Mouse (Mus musculus): ENCODE results near the gene Rsph14. TPM values are rescaled to one million over a fixed set of nuclear protein-coding genes. Genes with fewer than 3 reads are reported as not detected.

The Rsph14 gene
- polyA plus RNA-seq, 1 experiment, result not detected

- Histone ChIP-seq H3K4me1 (ENCODE audit: control insufficient read depth, insufficient read depth, low read length) (no peaks in the 10 kb centered on the region), H3K27me3 (ENCODE audit: control insufficient read depth, insufficient read depth, low read length, poor library complexity, severe bottlenecking) (no peaks in the 10 kb centered on the region), H3K9me3 (replicated peaks; ENCODE audit: control insufficient read depth, insufficient read depth, low read length, poor library complexity, severe bottlenecking) (no peaks in the 10 kb centered on the region), H3K36me3 (ENCODE audit: control insufficient read depth, insufficient read depth, low read length, poor library complexity, severe bottlenecking) (no peaks in the 10 kb centered on the region), H3K27ac (ENCODE audit: insufficient read depth, low read length) (no peak overlapping the region), H3K9ac (ENCODE audit: low read depth, poor library complexity, severe bottlenecking) (no peak overlapping the region), H3K4me3 (ENCODE audit: low read depth, low read length) (no peak overlapping the region)
- TF ChIP-seq POLR2A (IDR thresholded peaks at IDR 0.05; ENCODE audit: insufficient read depth, low read length) (no peak), EP300 (IDR thresholded peaks at IDR 0.05; ENCODE audit: insufficient read depth, low read depth, low read length) (no peak), CTCF (IDR thresholded peaks at IDR 0.05; ENCODE audit: low read depth, low read length) (no peak)
Observed at GRCm38 (mm10) chr10:75031345-75032114, 856 bp downstream of the Rsph14 start.

GRCm38 (mm10) chr10:75030234-75030633 lies 2.2 kb downstream of the Rsph14 start:
- Histone ChIP-seq H3K4me3 (ENCODE audit: low read depth, low read length) (no peak overlapping the region), H3K9ac (ENCODE audit: low read depth, poor library complexity, severe bottlenecking) (no peak overlapping the region), H3K9me3 (replicated peaks; ENCODE audit: control insufficient read depth, insufficient read depth, low read length, poor library complexity, severe bottlenecking) (no peaks in the 10 kb centered on the region), H3K27me3 (ENCODE audit: control insufficient read depth, insufficient read depth, low read length, poor library complexity, severe bottlenecking) (no peaks in the 10 kb centered on the region), H3K36me3 (ENCODE audit: control insufficient read depth, insufficient read depth, low read length, poor library complexity, severe bottlenecking) (no peaks in the 10 kb centered on the region), H3K4me1 (ENCODE audit: control insufficient read depth, insufficient read depth, low read length) (no peaks in the 10 kb centered on the region), H3K27ac (ENCODE audit: insufficient read depth, low read length) (no peak overlapping the region)
- no peak for TF ChIP-seq CTCF (IDR thresholded peaks at IDR 0.05; ENCODE audit: low read depth, low read length)
- no peak for TF ChIP-seq EP300 (IDR thresholded peaks at IDR 0.05; ENCODE audit: insufficient read depth, low read depth, low read length)
- no peak for TF ChIP-seq POLR2A (IDR thresholded peaks at IDR 0.05; ENCODE audit: insufficient read depth, low read length)

- no peaks in the 10 kb centered on the region for H3K27me3 ChIP-seq (ENCODE audit: control insufficient read depth, insufficient read depth, low read length, poor library complexity, severe bottlenecking)
- TF ChIP-seq EP300 (IDR thresholded peaks at IDR 0.05; ENCODE audit: insufficient read depth, low read depth, low read length) (no peak), CTCF (IDR thresholded peaks at IDR 0.05; ENCODE audit: low read depth, low read length) (no peak), POLR2A (IDR thresholded peaks at IDR 0.05; ENCODE audit: insufficient read depth, low read length) (no peak)
- no peak overlapping the region for H3K4me3 ChIP-seq (ENCODE audit: low read depth, low read length)
- no peak overlapping the region for H3K9ac ChIP-seq (ENCODE audit: low read depth, poor library complexity, severe bottlenecking)
- H3K9me3 ChIP-seq (replicated peaks; ENCODE audit: control insufficient read depth, insufficient read depth, low read length, poor library complexity, severe bottlenecking), result no peaks in the 10 kb centered on the region
- no peak overlapping the region for H3K27ac ChIP-seq (ENCODE audit: insufficient read depth, low read length)
- no peaks in the 10 kb centered on the region for H3K36me3 ChIP-seq (ENCODE audit: control insufficient read depth, insufficient read depth, low read length, poor library complexity, severe bottlenecking)
- H3K4me1 ChIP-seq (ENCODE audit: control insufficient read depth, insufficient read depth, low read length), result no peaks in the 10 kb centered on the region
Observed at GRCm38 (mm10) chr10:75029677-75030076, 2.7 kb downstream of the Rsph14 start.

DNA sequence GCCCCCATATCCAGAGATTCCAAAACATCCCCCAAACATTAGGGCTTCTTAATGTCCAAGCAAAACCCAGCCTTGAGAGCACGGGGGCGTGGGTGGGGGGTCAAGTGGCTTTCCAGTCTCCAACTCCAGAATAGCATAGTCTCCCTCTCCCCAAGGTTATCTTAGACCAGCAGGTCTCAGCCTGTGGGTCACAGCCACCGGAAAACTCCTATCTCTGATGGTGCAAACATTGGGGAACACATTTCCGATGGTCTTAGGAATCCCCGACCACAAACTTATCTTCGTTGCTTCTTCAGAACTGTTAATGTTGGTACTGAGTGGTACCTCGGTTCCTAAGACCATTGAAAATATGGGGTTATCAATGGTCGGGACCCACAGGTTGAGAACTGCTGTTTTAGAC lies 3.6 kb downstream of the Rsph14 start:
- H3K9me3 ChIP-seq (replicated peaks; ENCODE audit: control insufficient read depth, insufficient read depth, low read length, poor library complexity, severe bottlenecking), result no peaks in the 10 kb centered on the region
- H3K4me1 ChIP-seq (ENCODE audit: control insufficient read depth, insufficient read depth, low read length), result no peaks in the 10 kb centered on the region
- H3K9ac ChIP-seq (ENCODE audit: low read depth, poor library complexity, severe bottlenecking), result no peak overlapping the region
- H3K27me3 ChIP-seq (ENCODE audit: control insufficient read depth, insufficient read depth, low read length, poor library complexity, severe bottlenecking), result no peaks in the 10 kb centered on the region
- H3K27ac ChIP-seq (ENCODE audit: insufficient read depth, low read length), result no peak overlapping the region
- TF ChIP-seq EP300 (IDR thresholded peaks at IDR 0.05; ENCODE audit: insufficient read depth, low read depth, low read length) (no peak), CTCF (IDR thresholded peaks at IDR 0.05; ENCODE audit: low read depth, low read length) (no peak), POLR2A (IDR thresholded peaks at IDR 0.05; ENCODE audit: insufficient read depth, low read length) (no peak)
- no peaks in the 10 kb centered on the region for H3K36me3 ChIP-seq (ENCODE audit: control insufficient read depth, insufficient read depth, low read length, poor library complexity, severe bottlenecking)
- no peak overlapping the region for H3K4me3 ChIP-seq (ENCODE audit: low read depth, low read length)

- no peaks in the 10 kb centered on the region for H3K4me1 ChIP-seq (ENCODE audit: control insufficient read depth, insufficient read depth, low read length)
- H3K4me3 ChIP-seq (ENCODE audit: low read depth, low read length), result no peak overlapping the region
- no peak overlapping the region for H3K9ac ChIP-seq (ENCODE audit: low read depth, poor library complexity, severe bottlenecking)
- H3K9me3 ChIP-seq (replicated peaks; ENCODE audit: control insufficient read depth, insufficient read depth, low read length, poor library complexity, severe bottlenecking), result no peaks in the 10 kb centered on the region
- H3K27me3 ChIP-seq (ENCODE audit: control insufficient read depth, insufficient read depth, low read length, poor library complexity, severe bottlenecking), result no peaks in the 10 kb centered on the region
- H3K36me3 ChIP-seq (ENCODE audit: control insufficient read depth, insufficient read depth, low read length, poor library complexity, severe bottlenecking), result no peaks in the 10 kb centered on the region
- TF ChIP-seq EP300 (IDR thresholded peaks at IDR 0.05; ENCODE audit: insufficient read depth, low read depth, low read length), result no peak
- no peak for TF ChIP-seq POLR2A (IDR thresholded peaks at IDR 0.05; ENCODE audit: insufficient read depth, low read length)
- H3K27ac ChIP-seq (ENCODE audit: insufficient read depth, low read length), result no peak overlapping the region
Observed at GRCm38 (mm10) chr10:75026491-75026890, 5.9 kb downstream of the Rsph14 start.

DNA sequence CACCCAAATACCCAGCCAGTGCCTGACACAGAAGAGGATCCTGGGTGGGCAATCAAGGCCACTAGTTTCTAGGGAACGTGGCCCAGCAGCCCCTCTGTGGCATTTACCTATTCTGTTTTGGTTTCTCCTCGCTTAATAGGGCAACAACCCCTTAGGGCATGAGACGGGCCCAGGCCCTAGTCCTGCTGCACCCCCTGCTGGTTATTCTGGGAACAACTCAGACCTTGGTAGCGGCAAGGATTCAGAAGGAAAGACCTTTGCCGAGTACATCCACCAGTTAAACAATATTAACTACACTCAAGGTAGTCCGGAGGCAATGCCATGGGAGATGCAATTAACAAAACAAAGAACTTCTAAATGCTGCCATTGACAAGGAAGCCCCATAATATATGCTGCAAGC lies 11.2 kb downstream of the Rsph14 start:
- H3K4me1 ChIP-seq (ENCODE audit: control insufficient read depth, insufficient read depth, low read length), result no peaks in the 10 kb centered on the region
- H3K36me3 ChIP-seq (ENCODE audit: control insufficient read depth, insufficient read depth, low read length, poor library complexity, severe bottlenecking), result no peaks in the 10 kb centered on the region
- no peak overlapping the region for H3K9ac ChIP-seq (ENCODE audit: low read depth, poor library complexity, severe bottlenecking)
- H3K9me3 ChIP-seq (replicated peaks; ENCODE audit: control insufficient read depth, insufficient read depth, low read length, poor library complexity, severe bottlenecking), result no peaks in the 10 kb centered on the region
- H3K27me3 ChIP-seq (ENCODE audit: control insufficient read depth, insufficient read depth, low read length, poor library complexity, severe bottlenecking), result no peaks in the 10 kb centered on the region
- H3K27ac ChIP-seq (ENCODE audit: insufficient read depth, low read length), result no peak overlapping the region
- TF ChIP-seq CTCF (IDR thresholded peaks at IDR 0.05; ENCODE audit: low read depth, low read length), result peak; percentile 82
- no peak for TF ChIP-seq POLR2A (IDR thresholded peaks at IDR 0.05; ENCODE audit: insufficient read depth, low read length)
- TF ChIP-seq EP300 (IDR thresholded peaks at IDR 0.05; ENCODE audit: insufficient read depth, low read depth, low read length), result no peak
- H3K4me3 ChIP-seq (ENCODE audit: low read depth, low read length), result no peak overlapping the region
